Mouse (Mus musculus) ovary, adult 18-20 months (tissue): ENCODE results near the gene Cenpc1.

Experiments used
- DNase-seq: peaks from one replicate; pipeline ENCODE4 v3.0.0; 2022; ENCODE audit warnings: low spot score, mixed read lengths

Cenpc1 gene

GRCm38 (mm10) chr5:85996545-85997510 is 68.6 kb downstream of the Cenpc1 start:
- no peak for DNase-seq

GRCm38 (mm10) chr5:85994551-85994950 is 70.8 kb downstream of the Cenpc1 start:
- no peak for DNase-seq

GRCm38 (mm10) chr5:85992805-85993721 is 72.3 kb downstream of the Cenpc1 start:
- DNase-seq, result no peak

GRCm38 (mm10) chr5:85992055-85992454 is 73.3 kb downstream of the Cenpc1 start:
- no peak for DNase-seq

GRCm38 (mm10) chr5:85987516-85987863 is 77.9 kb downstream of the Cenpc1 start:
- DNase-seq, result no peak

GRCm38 (mm10) chr5:85986734-85987515 is 78.5 kb downstream of the Cenpc1 start:
- DNase-seq, result no peak

GRCm38 (mm10) chr5:85977646-85978426 is 87.5 kb downstream of the Cenpc1 start:
- no peak for DNase-seq

GRCm38 (mm10) chr5:85962791-85963190 is 102.6 kb downstream of the Cenpc1 start:
- DNase-seq, result no peak
